Mouse (Mus musculus): ENCODE data around the gene Zfp28. TPM values are rescaled to one million over a fixed set of nuclear protein-coding genes. Genes with fewer than 3 reads are reported as not detected.

The Zfp28 gene
- total RNA-seq (2023): 5.7 TPM

GRCm38 (mm10) chr7:6383044-6383455 is at the start of gene Zfp28:
TSS of gene Zfp28 (plus strand) at chr7:6383295.

DNA sequence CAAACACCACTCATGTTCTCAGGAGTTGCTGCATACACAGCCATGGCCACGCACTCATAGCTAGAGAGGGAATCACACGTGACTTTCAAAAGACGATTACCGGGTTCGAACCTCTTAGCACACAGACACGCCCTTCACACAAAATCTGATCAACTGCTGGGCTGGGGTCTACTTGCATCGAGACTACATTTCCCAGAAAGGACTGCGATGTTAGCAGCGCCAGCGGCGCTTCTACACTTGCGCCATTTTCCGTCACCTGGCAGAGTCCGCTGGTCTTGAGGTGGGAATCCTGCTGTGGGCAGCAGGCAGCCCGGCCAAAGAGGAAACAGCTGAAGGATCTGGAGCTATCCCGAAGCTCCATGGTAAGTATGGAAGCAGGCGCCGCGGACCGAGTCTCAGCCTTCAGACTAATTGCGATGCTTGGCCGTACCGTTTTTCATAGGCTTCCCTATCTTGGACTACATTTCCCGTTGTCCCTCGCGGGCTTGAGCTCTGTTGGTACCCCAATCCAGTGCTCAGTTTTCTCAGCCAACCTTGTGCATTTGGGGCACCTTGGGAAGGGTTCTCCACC is 39.5 kb upstream of the Zfp28 start, which contains the start of gene Gm3854:
Gm3854 (plus strand) TSS at position 259 of the 571 bp plus-strand sequence.

DNA sequence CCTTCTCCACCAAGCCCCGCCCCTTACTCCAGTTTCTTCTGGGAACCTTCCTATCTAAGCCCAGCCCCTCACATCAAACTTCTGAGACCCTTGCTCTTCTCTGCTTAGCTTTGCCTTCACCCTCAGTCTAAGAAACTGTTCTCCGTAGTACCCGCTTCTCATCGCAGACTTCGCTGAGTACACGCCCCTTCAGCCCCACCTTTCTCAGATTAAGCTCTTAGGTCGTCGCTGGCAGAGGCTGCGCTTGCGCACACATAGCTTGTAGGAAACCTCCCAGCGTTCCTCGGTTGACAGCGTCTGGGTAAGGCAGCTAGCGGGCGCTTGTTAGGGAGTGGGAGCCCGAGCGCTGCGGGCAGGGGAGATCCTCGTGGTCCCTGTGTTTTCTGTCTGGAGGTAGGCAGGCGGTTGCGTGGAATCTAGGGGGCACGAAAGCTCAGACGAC is 20.0 kb upstream of the Zfp28 start, which contains the start of gene Zfp78:
Zfp78 (plus strand) TSS at position 234 of the 442 bp plus-strand sequence.

DNA sequence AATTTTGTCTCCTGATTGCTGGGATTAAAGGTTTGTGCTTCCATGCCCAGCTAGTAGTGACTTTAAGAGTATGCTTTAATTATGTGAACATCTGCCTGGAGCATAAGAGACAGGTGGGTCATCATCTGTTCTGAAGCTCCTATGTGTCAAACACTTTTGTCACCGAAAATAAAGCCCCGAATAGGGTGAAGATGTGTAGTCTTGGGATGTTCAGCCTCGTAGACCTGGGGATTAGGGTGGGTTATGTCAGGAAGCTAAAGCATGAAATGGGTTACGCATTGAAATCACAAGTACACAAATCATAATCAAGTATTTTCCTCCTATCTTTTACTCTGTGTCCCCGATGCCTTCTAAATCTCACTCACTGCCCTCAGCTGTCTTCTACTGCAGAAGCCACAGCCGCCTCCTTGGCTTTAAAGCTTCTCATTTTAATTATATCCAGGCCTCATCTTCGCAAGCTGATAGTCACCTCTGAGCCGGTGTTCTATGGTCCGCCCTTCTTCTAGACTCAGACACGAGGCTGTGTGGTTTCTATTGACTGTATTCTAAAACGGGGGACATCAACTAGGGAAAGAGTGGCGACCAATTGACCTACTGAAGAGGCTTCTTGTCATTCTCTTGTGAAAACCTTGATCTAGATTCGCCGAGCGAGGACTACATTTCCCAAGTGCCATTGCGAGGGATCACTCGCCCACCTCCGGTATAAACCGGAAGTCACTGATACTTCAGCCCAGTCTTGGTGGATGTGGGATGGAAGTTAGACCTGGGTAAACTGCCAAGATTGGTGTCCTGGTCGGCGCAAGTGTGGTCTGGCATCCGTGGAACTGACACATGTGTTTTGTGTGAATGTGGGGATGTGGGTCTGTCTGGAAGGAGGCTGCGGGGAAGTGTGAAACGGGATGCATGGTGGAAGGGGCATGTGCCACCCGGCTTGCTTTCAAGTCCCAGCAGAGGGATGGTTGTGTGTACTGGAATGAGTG is 15.2 kb downstream of the Zfp28 start, which contains the start of gene Smim17:
Smim17 (plus strand) TSS at position 720 of the 980 bp plus-strand sequence.

DNA sequence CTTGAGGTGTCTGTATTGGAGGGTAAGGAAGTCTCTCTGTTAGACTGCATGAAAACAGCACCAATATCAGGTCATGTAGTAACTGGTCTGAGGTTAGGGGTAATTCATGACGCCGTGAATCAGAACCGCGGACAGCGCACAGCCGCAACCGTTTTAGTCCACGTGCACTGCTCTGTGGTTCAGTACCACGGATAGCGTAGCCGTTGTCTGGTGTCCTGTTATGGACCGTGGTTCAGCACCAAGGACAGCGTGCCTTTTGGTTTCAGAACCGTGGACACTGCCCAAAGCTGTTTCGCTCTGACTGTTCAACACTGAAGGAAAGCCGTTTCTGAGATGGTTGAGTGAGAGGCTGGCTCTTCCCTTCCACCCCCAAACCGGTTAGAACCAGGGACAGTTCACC is 26.9 kb downstream of the Zfp28 start, which contains the start of gene Gm20715:
Gm20715 (plus strand) TSS at position 235 of the 400 bp plus-strand sequence.

GRCm38 (mm10) chr7:6438388-6438787 is 55.3 kb downstream of the Zfp28 start, which contains the start of gene Olfr1344:
TSS of gene Olfr1344 (plus strand) at chr7:6438688.

Other genes with a start within 250 kb of the Zfp28 start
- 34.6 TPM for gene Zfp787, start 227.3 kb upstream of the Zfp28 start, total RNA-seq (2023)
- gene Zfp444, start 211.1 kb upstream of the Zfp28 start, total RNA-seq (2023): 34.4 TPM
- gene Galp, start 186.2 kb upstream of the Zfp28 start, total RNA-seq (2023): not detected
- not detected for gene Zscan5b, start 161.0 kb upstream of the Zfp28 start, total RNA-seq (2023)
- not detected for gene Epp13, start 130.6 kb upstream of the Zfp28 start, total RNA-seq (2023)
- gene Zfp667, start 96.7 kb upstream of the Zfp28 start, total RNA-seq (2023): 4.8 TPM
- 0.70 TPM for gene Zfp583, start 52.0 kb upstream of the Zfp28 start, total RNA-seq (2023)
- 0.55 TPM for gene Gm3854, start 39.5 kb upstream of the Zfp28 start, total RNA-seq (2023)
- gene Zfp78, start 20.0 kb upstream of the Zfp28 start, total RNA-seq (2023): 2.1 TPM
- gene Smim17, start 15.4 kb downstream of the Zfp28 start, total RNA-seq (2023): not detected
- gene Gm20715, start 27.0 kb downstream of the Zfp28 start, total RNA-seq (2023): not detected
- gene Olfr1344, start 55.4 kb downstream of the Zfp28 start, total RNA-seq (2023): not detected
- not detected for gene Olfr1336, start 72.9 kb downstream of the Zfp28 start, total RNA-seq (2023)
- not detected for gene Olfr1346, start 83.8 kb downstream of the Zfp28 start, total RNA-seq (2023)
- not detected for gene Olfr5, start 103.6 kb downstream of the Zfp28 start, total RNA-seq (2023)
- gene Olfr1347, start 116.5 kb downstream of the Zfp28 start, total RNA-seq (2023): not detected
- not detected for gene Olfr1348, start 125.5 kb downstream of the Zfp28 start, total RNA-seq (2023)
- gene Olfr1349, start 139.7 kb downstream of the Zfp28 start, total RNA-seq (2023): not detected
- gene Olfr1350, start 181.5 kb downstream of the Zfp28 start, total RNA-seq (2023): not detected